Mouse (Mus musculus) embryo, embryonic 10 days (tissue): ENCODE results near the gene Tmem219.
"Not testable (repeated sequence)": the region's sequence is repeated elsewhere in the genome, so short reads cannot be mapped to it uniquely, and the experiment has no call there.

ENCODE experiments used
- DNase-seq: peaks from one replicate; pipeline ENCODE4 v3.0.0-alpha.2; 2015; ENCODE audit warnings: low spot score

Tmem219 gene

GRCm38 (mm10) chr7:126923999-126924398 lies 1.3 kb upstream of the Tmem219 start:
- peak; percentile 42 for DNase-seq

- DNase-seq, result no peak
These were observed 1.2 kb downstream of the Tmem219 start for GRCm38 (mm10) chr7:126921563-126921962.

GRCm38 (mm10) chr7:126919973-126920372 lies 2.7 kb downstream of the Tmem219 start:
- DNase-seq, result no peak

- DNase-seq, result peak; percentile 26
These were observed 4.4 kb downstream of the Tmem219 start for GRCm38 (mm10) chr7:126918356-126918755.

GRCm38 (mm10) chr7:126914844-126915243 lies 7.9 kb downstream of the Tmem219 start:
- no peak for DNase-seq

GRCm38 (mm10) chr7:126905590-126905989 lies 17.1 kb downstream of the Tmem219 start:
- no peak for DNase-seq

GRCm38 (mm10) chr7:126899781-126900180 lies 22.9 kb downstream of the Tmem219 start:
- DNase-seq, result not testable (repeated sequence)

- DNase-seq, result peak; percentile 96
These were observed 24.4 kb downstream of the Tmem219 start for GRCm38 (mm10) chr7:126898102-126898990.

GRCm38 (mm10) chr7:126897390-126898101 lies 25.2 kb downstream of the Tmem219 start:
- no peak for DNase-seq

GRCm38 (mm10) chr7:126896912-126897311 lies 25.8 kb downstream of the Tmem219 start:
- DNase-seq, result no peak

- peak; percentile 35 for DNase-seq
These were observed 33.9 kb downstream of the Tmem219 start for GRCm38 (mm10) chr7:126888852-126889251.

GRCm38 (mm10) chr7:126887281-126887680 lies 35.4 kb downstream of the Tmem219 start:
- no peak for DNase-seq

GRCm38 (mm10) chr7:126884286-126885164 lies 38.2 kb downstream of the Tmem219 start, which contains the start of gene Taok2:
Taok2 (minus strand) TSS chr7:126884703.
- peak; percentile 98 for DNase-seq

GRCm38 (mm10) chr7:126883731-126884181 lies 39.0 kb downstream of the Tmem219 start:
- peak; percentile 45 for DNase-seq

GRCm38 (mm10) chr7:126881040-126881439 lies 41.7 kb downstream of the Tmem219 start:
- peak; percentile 30 for DNase-seq

- DNase-seq, result no peak
These were observed 45.5 kb downstream of the Tmem219 start for GRCm38 (mm10) chr7:126877239-126877638.

GRCm38 (mm10) chr7:126870520-126870891 lies 52.2 kb downstream of the Tmem219 start:
- no peak for DNase-seq

GRCm38 (mm10) chr7:126869780-126870519 lies 52.8 kb downstream of the Tmem219 start:
- DNase-seq, result no peak

- DNase-seq, result no peak
These were observed 54.7 kb downstream of the Tmem219 start for GRCm38 (mm10) chr7:126868003-126868402.

GRCm38 (mm10) chr7:126867534-126867933 lies 55.2 kb downstream of the Tmem219 start:
- no peak for DNase-seq

- DNase-seq, result no peak
These were observed 58.9 kb downstream of the Tmem219 start for GRCm38 (mm10) chr7:126863791-126864190.
